Mouse (Mus musculus) forelimb bud, embryonic 11.5 days (tissue): ENCODE results near the gene Ifnlr1.

ENCODE experiments used
- DNase-seq: peaks from one replicate; pipeline ENCODE4 v3.0.0-alpha.2; 2012; ENCODE audit warnings: low read depth, low spot score

Gene Ifnlr1

GRCm38 (mm10) chr4:135743520-135743919 lies 57.4 kb downstream of the Ifnlr1 start:
- no peak for DNase-seq

GRCm38 (mm10) chr4:135744726-135745448 lies 58.8 kb downstream of the Ifnlr1 start:
- DNase-seq, result no peak

- DNase-seq, result no peak
Observed at GRCm38 (mm10) chr4:135745613-135746012, 59.5 kb downstream of the Ifnlr1 start.

GRCm38 (mm10) chr4:135750896-135751295 lies 64.8 kb downstream of the Ifnlr1 start:
- no peak for DNase-seq

- DNase-seq, result no peak
Observed at GRCm38 (mm10) chr4:135752106-135752778, 66.2 kb downstream of the Ifnlr1 start.

GRCm38 (mm10) chr4:135752779-135753164 lies 66.7 kb downstream of the Ifnlr1 start:
- DNase-seq, result no peak
